Mouse (Mus musculus): Measurements from ENCODE around the gene Zfp667.
A peak's percentile ranks its signal among the peaks of the same experiment; 100 is the strongest.

Gene Zfp667

DNA sequence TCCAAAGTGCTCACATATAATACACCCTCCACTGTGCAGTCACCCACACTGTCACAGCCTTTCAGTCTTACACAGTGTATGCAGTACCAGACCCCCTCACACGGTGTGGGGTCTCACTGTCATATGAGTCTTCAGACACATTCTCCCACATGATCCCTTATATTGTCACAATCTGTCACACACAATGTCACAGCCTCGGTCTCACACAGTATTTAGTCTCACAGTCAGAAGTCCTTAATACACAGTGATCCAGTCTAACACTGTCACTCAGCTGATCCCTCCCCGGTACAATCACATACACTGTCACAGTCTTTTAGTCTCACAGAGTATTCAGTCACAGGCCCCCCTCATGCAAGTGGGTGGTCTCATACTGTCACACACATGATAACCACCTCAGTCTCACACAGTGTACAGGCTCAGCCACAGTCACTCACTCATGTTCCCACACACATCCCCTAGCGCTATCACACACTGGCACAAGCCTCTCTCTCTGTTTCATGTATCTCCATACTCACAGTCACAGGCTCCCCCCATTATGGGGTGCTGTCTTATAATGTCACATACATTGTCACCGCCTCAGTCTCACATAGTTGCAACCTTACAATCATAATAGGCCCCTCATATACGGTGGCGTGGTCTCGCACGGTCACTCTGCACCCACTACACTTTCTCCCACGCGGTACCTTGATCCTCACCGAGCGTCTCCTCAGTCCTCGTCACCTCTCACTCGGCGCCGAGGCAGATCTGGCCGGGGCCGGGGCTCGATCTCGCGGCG lies 44.3 kb downstream of the Zfp667 start:
- no peak for DNase-seq (ENCODE audit: low spot score)

DNA sequence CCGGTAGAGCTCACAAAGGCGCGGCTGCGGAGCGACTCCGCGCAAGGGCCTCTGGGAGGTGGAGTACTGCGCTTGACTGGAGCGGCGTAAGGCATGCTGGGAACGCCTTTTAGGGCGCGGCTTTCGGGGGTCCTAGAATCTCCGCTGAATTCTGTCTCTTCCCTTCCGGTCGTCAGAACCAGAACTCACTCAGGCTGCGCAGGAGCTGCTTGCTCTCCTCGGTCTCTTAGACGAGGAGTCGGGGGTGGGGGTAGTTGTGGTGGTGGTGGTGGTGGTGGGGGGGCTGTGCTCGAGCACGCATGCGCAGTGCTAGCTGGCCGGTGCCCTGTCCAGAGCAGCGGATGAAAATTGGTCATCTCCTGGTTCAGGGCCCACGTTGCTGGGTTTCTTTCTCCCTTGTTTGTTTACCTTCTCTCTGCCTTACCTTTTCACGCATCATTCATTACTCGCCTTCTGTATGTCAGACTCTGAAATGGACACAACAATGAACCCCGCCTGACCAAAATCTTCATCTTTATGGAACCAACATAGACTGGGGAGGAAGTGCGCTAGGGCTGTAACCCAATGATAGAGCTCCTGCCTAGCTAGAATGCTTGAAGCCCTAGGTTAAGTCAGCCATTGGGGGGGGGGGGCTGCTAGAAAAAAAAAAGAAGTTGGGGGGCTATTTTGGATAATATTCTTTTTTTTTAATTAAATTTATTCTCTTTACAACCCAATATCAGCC lies 45.0 kb downstream of the Zfp667 start, which contains the start of gene Zfp583:
Zfp583 (minus strand) TSS at position 53 of the 724 bp plus-strand sequence.
- peak; percentile 83 for DNase-seq (ENCODE audit: low spot score)

DNA sequence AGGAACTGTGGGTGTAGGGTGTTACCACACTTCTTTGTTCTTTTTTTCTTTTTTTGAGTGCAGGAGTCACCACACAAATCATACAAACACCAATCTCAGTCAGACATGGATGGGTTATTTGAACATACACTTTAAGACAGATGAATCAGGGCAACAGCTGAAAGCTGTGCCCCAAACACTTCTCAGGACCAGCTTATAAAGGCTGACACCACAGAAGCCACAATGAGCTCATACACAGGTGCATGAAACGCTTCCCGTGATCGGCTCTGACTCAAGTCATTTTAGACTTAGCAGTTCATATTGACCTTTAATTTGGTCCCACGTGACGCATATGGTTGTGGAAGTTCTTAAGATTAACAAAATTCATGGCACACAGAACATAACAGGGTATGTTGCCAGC lies 53.5 kb downstream of the Zfp667 start:
- no peak for DNase-seq (ENCODE audit: low spot score)

DNA sequence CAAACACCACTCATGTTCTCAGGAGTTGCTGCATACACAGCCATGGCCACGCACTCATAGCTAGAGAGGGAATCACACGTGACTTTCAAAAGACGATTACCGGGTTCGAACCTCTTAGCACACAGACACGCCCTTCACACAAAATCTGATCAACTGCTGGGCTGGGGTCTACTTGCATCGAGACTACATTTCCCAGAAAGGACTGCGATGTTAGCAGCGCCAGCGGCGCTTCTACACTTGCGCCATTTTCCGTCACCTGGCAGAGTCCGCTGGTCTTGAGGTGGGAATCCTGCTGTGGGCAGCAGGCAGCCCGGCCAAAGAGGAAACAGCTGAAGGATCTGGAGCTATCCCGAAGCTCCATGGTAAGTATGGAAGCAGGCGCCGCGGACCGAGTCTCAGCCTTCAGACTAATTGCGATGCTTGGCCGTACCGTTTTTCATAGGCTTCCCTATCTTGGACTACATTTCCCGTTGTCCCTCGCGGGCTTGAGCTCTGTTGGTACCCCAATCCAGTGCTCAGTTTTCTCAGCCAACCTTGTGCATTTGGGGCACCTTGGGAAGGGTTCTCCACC lies 57.2 kb downstream of the Zfp667 start, which contains the start of gene Gm3854:
Gm3854 (plus strand) TSS at position 259 of the 571 bp plus-strand sequence.
- peak; percentile 75 for DNase-seq (ENCODE audit: low spot score)

DNA sequence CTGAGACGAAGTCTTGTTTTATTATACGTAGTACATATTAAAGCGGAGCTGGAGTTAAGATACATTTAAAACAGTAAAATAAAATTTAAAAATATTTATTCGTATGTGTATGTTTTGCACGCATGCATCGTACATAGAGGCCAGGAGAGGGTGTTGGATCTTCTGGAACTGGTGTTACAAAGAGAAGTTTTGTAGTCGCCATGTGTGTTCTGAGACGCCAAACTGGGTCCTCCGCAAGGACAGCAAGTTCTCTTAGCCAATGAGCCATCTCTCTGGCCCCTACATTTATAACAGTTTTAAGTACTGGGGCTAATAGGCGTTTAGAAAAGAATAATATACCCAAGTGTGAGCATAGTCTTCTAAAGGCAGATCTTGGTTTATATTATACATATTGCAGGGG lies 57.7 kb downstream of the Zfp667 start:
- no peak for DNase-seq (ENCODE audit: low spot score)

All from testis, postnatal 14 days (tissue).